Mouse (Mus musculus) lung, postnatal 36 days (tissue): ENCODE results near the gene B230104I21Rik.

Experiments
- DNase-seq: peaks from one replicate; pipeline ENCODE4 v3.0.0; 2022; ENCODE audit warnings: mixed read lengths

The B230104I21Rik gene

DNA sequence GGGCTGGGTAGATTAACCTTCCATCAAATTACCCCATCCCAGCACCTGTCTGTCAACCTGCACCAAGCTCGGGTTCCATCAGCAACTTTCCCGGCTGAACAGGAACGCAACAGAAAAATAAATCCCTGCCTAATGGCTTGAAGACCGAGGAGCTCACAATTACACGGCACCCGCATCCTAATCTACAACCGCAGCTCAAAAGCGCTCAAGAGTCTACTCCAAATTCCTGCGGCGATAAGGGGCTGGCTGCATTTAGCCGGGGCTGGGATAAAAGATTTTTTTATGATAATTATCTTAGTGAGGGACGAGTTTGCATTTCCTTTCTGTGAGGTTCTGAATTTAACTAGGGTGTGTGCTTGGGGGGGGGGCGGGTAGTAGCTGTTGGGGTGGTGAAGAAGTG lies 16.3 kb downstream of the B230104I21Rik start:
- peak; percentile 32 for DNase-seq

DNA sequence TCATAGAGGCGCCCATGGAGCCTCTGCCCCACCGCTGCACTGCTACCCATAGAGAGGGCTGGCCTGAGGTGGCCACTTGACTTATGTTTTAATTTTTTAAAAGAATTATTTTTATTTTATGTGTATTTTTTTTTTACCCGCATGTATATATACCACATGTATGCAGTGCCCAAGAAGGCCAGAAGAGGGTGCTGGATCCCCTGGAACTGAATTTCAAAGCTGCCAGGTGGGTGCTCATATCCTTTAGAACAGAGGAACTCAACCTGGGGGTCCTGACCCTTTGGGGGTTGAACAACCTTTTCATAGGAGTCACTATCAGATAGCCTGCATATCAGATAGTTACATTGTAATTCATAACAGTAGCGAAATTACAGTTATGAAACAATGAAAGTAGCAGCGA lies 19.5 kb downstream of the B230104I21Rik start:
- no peak for DNase-seq

DNA sequence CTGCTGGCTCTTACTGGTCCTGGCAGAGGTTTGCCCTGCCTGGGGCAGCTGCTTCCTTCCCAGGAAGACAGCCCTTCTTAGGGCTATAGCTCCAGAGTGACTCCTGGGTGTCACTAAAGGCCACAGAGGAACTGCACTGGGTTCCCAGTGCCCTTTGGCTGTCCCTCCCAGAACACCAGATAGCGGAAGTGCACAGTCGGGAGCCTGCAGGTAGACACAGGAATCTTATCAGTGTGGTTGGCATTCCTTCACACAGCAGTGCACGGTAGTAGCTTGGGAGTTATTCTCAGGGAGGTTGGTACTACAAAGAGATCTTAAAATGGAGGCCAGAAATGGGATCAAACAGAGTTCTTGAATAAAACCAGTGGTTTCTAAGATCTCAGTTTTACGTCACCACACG lies 22.4 kb downstream of the B230104I21Rik start:
- DNase-seq, result no peak

DNA sequence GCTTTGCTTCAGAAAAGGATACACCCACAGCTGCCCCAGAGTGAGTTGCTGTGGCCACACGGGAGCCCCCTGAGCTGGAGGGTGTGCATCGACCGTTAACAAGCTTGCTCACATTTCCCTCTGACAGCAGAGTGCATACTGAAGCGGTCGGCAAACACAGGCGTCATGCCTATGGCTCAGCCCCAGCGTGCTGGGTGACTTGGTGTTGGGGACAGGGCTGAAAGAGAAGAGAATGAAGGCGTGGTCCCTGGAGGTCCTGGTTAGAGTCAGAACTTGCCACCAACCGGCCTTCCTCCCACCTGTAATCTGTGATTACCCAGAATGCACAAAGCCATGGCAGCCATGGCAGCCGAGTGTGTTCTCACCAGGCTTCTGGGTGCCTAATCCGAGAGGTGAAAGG lies 22.9 kb downstream of the B230104I21Rik start:
- DNase-seq, result peak; percentile 22

DNA sequence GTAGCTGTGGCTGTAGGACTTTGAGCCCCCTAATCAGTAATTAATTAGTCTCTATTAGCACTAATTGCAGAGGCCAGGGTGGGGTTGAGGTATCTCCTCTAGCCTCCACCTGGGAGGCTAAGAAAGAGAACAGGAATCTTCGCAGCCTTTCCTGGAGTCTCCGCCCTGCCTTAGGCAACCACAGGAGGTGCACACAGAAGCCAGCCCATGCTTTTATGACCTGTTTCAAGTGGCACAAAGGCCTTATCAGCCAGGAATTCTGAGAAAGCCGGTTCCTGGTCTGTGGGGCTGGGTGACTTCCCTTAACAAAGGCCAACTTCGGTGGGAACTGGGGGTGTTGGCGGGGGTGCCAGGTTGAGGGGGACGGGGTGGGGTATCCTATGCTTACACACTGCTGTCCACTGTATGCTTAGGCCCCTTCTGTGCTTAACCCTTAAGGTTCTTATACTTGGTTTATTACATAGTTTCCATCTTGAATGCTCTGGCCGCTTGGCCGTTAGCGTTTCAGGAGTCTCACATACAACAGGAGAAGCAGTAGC lies 23.9 kb downstream of the B230104I21Rik start:
- DNase-seq, result peak; percentile 71

DNA sequence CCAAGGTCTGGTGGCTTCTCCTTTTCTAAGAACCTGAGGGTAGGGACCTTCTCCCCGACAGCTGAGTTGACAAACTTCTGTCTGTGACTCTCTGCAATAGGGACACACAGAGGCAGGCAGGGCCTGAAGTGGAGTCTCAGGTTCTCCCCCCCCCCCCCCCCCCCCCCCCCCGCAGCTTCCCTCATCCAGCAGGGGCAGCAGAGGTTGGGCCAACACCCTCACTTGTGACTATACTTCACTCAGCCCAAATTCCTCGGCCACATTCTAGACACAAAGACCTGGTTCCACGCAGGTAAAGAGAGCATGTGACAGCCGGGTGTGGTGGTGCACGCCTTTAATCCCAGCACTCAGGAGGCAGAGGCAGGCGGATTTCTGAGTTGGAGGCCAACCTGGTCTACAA lies 24.5 kb downstream of the B230104I21Rik start:
- DNase-seq, result no peak

DNA sequence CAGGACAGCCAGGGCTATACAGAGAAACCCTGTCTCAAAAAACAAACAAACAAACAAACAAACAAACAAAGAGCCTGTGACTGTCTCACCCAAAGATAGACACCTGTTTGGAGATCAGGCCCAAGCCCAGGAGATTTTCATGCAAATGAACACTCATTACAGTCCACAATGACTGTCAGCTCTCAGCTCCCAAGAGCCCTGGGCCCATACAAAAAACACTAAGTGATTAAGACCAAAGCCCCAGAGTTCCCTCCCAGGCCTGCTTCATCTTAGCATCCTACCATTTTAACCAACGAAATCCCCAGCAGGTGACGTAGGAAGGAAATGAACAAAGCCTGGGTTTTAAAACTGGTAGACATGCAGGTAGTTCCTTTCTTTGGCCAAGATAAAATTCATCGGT lies 24.9 kb downstream of the B230104I21Rik start:
- DNase-seq, result no peak

DNA sequence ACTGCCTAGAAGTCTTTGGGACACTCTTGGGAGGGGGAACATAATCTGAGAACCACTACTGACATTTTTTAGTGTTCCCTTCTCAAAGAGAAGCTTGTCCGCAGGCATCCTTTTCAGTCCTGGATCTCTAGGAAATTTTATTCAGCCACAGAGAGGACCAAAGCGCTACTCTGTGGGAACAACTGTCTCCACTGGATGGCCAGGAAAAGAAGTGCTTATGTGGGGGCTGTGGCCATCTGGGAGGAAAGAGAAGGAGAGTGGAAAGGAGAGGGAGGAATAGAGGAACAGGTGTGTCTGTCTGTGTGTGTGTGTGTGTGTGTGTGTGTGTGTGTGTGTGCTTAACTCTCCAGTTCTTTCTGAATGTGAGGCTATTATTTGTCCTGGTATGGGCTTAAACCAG lies 28.8 kb downstream of the B230104I21Rik start:
- no peak for DNase-seq

DNA sequence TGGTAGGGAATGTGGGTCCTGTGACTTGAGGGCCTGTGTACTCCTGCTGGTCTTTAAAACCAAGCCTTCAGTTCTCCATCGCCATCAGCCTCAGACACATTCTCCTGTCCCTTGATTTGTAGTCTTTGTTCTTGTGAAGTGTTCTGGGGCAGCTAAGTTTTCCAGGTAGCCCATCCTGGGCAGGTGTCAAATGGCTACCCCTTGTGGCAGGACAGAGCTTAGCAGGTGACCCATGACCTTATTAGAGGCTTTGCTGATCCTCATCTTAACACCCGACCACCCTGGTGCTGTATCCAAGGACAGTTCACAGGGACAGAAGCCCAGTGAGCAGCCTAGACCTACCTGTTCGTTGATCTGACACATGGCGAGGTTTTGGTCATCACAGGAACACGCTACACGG lies 30.9 kb downstream of the B230104I21Rik start:
- no peak for DNase-seq

DNA sequence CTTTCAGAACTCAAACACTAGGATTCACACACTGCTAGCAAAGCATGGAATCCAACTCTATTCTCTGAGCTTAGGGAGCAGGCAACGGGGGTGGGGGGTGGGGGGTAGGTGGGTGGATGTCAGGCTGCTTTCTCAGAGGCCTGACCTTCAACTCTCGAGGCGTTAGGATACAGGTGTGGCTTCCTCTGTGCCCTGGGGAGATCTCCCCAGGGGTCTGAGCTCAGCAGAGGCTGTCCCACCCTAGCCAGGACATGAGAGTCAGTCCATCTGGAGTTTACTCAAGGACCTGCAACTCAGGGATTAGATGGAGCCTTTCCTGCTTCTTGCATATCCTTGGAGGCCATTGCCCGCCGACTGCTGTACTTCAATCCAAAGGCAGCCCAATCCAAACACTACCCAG lies 33.2 kb downstream of the B230104I21Rik start:
- DNase-seq, result no peak

DNA sequence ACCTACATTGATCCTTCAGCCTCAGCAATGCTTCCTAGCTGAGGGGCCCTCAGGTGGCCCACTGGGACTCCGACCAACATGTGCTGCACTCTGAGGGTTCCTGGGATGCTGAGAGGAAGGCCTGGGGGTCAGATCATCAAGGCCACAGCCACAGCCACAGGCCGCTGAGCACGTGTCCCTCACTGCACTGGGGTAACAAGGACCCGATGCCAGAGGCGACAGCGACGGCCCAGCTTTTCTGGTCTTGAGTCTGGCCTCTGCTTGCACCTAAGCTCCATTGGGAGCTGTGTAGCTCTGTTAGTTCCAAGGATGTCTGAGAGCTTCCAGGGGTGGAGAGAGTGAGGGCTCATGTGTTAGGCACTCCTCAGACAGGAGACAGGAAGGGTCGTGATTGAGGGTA lies 34.9 kb downstream of the B230104I21Rik start:
- DNase-seq, result no peak

DNA sequence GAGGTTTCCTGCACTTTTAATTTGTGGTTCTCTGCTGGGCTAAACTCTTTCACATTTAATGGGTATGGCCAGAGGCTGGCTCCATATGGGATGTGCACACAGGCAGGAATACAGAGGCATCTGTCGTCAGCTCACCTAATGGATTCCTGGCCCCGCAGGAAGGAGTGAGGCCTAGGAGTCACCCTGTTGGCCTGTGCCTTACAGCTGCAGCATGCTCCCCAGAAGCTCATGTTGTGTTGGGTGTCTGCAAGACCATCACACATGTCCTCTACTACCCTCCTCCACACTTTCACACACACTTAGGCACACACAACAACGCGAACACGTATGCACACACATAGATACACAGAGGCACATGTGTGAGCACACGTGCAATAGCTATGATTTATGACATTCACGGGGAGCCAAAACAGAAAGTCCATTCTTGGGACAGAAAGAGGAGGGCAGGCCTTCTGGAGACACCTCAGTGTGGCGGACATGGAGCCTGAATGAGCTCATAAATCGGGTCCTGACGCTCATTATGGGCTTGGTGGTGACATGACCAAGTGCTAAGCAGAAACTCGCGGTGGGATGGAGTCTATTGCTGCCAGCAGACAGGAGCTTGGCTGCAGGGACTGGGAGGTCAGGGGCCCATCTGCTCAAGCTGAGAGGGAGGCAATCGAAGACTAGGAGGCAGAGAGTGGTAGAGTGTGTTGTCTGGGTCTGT lies 35.8 kb downstream of the B230104I21Rik start:
- DNase-seq, result no peak

DNA sequence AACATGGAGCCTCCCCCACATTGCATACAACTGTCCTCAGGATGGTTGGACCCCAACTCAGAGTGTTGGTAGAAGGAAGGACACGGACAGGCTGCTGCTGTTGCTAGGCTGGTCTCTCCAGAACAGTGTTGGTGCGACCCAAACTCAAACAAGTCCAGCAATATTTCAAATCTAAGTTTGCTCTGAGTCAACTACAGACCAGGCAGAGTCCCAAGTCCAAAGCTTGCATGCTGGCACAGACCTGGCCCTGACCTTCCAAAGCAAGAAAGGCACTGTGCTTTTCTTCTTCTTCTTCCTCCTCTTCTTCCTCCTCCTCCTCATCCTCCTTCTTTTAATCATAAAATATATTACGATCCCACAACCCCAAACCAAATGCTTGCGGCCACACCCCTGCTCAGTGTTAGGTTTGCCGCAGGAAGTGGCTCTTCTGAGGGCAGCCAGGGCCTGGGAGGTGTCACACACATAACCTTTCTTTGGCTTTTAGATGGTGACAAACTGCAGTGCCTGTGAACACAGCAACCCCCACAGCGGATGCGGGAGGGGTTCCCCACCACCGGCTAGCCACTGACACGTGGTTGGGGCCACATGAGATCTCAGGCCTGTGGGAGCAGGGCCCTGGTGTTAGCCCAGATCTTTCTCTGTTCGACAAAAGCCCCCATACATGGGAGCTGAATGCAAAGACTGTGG lies 40.2 kb downstream of the B230104I21Rik start:
- no peak for DNase-seq

DNA sequence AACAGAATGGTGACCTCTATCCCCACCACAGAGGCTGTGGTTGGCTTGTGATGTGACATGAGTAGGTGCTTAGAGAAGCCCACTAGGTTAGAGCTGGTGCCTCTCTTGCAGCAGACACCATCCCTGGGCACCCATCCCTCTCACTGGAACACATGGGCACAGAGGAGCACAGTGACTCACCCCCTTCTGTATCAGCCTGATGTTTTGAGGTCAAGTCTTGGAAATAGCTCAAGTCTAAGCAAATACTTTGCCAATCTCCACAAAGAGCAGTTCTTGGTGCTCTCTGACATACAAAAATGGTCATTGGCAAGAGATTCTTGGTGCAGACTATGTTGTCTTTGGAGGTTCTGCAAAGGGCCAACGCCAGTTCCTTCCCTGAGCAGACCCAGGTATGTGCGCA lies 42.9 kb downstream of the B230104I21Rik start:
- DNase-seq, result no peak

DNA sequence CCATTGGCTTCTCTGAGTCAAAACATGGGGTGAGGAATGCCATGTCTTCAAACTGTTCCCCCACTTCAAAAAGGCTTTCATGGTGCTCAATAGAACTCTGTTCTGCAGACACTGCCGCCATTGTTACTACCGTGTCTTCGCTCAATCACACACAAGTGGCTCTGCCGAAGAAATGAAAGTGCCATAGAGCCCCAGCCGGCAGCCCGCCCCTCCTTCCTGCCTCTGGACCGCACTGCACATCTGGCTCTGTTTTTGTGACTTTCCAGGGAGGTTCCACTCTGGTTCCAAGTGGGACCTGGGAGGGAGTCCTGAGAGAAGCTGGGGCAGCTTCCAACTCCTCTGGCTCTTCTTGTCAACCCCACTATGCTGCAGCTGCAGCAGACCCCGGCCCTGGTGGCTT lies 49.3 kb downstream of the B230104I21Rik start:
- DNase-seq, result no peak

DNA sequence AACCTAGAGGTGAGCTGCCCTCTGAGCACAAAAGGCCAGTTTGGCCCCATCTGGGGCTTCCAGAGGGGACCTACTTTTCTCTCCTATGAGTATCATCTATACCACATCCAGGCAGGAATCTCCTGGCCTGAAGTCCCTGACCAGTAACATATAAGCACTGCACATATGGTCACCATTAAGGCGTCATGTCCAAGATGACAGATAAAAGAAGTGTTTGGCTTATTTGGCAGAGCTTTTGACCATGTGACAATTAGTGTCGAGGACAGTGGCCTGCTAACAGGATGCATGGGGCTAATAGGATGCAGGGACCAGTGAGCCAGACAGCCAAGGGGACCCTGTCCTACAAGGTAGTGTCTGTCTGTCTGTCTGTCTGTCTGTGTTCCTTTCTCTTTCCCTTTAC lies 50.0 kb downstream of the B230104I21Rik start:
- DNase-seq, result no peak

DNA sequence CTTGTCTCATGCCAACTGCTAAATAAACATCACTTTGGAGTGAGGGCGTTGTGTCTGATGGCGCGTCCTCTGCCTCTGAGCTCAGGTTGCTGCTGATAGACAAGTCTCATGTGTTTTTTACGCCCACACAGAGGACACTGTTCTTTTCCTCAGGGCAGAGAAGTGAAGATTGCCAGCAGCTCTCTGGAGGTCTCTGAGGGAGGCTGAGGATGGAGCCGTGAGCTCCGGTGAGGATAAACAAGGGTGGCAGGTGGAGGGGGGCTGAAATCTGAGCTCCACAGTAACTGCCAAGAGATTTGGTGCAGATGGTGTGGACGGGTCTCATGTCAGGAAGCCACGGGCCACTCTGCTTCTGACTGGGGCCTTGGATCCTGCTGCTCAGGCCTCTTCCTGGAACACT lies 50.9 kb downstream of the B230104I21Rik start:
- DNase-seq, result no peak

DNA sequence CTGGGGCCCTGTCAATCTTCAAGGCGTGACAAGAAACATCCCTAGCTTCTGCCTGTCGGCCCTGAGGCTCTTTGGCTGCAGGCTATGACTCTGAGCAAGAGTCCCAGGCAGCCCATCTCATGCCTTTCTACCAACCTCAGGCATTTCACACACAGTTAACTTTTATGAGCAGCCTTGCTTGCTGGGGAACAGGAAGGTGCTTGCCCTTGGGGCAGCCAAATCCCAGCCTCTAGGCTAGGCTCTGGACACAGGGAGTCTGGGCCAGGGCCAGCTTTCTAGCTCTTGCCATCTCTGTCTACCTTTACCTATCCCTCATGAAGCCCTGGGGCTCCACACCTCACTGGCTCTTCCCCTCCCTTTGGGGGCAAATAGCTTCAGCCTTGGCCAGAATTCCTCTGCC lies 53.7 kb downstream of the B230104I21Rik start:
- no peak for DNase-seq

DNA sequence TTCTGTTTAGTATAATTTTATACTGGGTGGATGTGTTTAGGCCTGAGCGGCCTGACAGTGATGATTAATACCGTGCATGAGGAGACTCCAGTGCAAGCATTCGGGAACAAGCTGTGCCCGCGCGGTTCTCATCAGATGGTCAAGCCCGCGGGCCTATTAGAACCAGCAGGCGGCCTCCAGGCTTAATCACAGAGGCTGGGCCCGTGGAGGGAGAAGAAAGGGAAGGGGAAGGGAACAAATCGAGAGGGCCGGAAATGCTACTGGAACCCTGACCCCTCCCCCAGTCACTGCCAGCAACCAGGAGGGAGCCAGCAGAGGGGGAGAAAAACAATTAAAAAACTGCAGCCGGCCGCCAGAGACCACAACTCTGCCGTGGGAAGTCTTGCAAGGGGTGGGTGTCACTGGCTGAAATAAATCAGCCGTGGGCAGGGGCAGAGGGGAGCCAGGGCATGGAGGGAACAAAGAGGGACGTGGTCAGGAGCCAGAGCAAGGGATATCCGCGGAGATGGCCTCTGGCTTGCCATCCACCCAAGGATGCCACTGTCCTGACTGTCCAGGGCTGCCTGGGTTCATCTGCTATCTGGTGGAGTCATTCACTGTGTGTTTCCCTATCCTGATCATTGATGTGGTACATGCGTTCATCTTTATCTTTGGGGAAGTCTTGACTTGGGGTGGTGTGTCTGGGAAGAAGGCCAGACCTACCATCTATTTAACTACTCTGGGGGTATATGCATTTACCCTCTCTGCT lies 54.6 kb downstream of the B230104I21Rik start:
- DNase-seq, result peak; percentile 19

DNA sequence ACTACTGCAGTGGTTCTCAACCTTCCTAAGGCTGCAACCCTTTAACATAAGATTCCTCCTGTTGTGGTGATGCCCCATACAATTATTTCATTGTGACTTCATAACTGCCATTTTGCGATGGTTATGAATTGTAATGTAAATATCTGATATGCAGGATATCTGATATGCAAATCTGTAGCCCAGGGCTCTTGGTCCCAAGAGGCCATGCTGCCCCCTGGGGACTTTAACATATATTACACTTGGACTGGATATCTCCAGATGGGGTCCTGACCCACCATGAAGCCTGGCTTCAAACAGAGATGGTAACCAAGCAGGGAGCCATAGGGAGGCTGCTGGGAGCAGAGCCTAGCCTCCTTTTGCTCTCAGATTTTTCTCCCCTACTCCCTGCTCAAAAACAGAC lies 56.7 kb downstream of the B230104I21Rik start:
- peak; percentile 37 for DNase-seq

DNA sequence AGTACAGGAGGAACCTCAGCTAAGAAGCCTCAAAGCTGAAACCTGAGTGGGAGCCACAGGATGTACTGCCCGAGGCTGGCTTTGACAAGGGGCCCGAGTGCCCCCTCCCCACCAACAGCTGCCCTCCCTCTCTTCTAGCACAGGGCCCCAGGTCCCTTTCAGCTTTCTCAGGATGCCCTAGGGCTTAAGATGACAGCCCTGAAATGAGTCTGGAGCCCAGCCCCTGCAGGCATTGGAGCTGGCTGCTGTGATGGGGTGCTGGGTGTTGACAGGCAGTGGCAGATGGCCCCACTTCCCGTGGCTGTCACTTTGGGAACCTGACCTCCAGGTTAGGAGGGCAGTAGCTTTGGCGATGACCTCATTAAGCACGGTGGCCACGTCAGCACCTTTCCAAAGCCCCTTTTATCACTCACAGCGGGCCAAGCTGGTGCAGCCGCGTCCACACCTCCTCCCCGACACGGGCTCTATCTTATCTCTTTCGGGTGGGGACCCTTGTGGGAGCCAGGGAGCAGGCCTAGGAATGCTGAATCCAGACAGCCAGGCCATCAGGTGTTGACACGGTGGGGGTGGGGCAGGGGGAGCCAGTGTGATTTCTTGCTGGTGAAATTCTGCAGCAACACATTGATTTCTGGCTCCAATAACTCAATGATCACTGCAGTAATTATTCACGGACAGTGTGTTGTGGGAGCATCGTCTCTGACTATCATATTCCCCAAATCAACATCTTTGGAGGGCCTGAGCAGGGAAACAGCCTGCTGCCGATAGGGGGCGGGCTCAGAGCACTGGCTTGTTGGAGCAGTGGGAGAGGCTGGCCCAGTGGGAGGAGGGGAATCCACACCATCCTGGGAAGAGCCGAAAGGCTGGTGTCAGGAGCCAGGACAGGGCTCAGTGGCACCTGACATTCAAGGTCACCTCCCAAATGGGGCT lies 57.5 kb downstream of the B230104I21Rik start:
- DNase-seq, result peak; percentile 64

DNA sequence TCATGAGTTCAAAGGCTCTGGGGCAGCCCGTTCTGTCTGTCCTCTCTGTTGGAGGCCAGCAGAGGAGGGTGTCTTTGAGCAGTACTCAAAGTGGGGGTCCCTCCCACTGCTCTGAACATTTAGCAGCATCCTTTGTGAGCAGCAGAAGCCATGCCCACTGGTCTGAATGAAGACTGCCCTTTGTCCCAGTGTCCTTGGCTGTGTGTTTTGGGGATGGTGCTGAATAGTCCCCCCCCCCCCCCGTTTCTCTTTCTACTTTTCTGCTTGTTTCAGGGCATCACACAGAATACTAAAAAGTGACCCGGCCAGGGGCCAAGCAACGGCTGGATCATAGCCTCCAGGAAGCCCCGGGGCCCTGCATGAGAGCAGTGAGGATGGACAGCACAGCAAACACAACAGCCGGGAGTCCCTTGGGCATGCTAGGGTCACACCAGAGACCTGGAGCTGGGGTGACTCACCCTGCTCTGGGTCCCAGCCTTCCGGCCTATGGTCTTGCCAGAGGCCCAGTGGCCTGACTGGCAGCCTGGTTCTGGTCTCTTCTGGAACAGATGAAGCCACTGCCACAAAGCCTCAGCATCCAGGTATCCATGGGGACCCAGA lies 58.3 kb downstream of the B230104I21Rik start:
- no peak for DNase-seq
